Mouse (Mus musculus) intestine, postnatal 0 days (tissue): Measurements from ENCODE around the gene Ltb. TPM values are rescaled to one million over a fixed set of nuclear protein-coding genes. Genes with fewer than 3 reads are reported as not detected.
A peak's percentile ranks its signal among the peaks of the same experiment; 100 is the strongest.

Source experiments
- ATAC-seq: fragments of 200-750 bp; cut with Nextera tagmentation; 2 replicates; pipeline ENCODE4 v1.8.0; 2017; ENCODE audit warnings: mild to moderate bottlenecking, moderate TSS enrichment, moderate library complexity
- H3K27ac ChIP-seq: fragments of 300-500 bp; sonication (generic); 2 replicates; pipeline ENCODE4 v1.5.1; 2014; ENCODE audit warnings: mild to moderate bottlenecking, low read depth, low read length, moderate library complexity
- H3K27me3 ChIP-seq: fragments of 300-500 bp; sonication (generic); replicated peaks from 2 replicates; pipeline ENCODE4 v1.6.1; 2014; ENCODE audit warnings: low read length, mixed read lengths; ENCODE audit not compliant: control insufficient read depth, insufficient read depth
- H3K36me3 ChIP-seq: fragments of 300-500 bp; sonication (generic); 2 replicates; pipeline ENCODE4 v1.6.1; 2014; ENCODE audit warnings: mild to moderate bottlenecking, moderate library complexity; ENCODE audit not compliant: control insufficient read depth, insufficient read depth
- H3K4me1 ChIP-seq: fragments of 300-500 bp; sonication (generic); replicated peaks from 2 replicates; pipeline ENCODE4 v1.6.1; 2014; ENCODE audit warnings: antibody characterized with exemption, low read length, mixed read lengths; ENCODE audit not compliant: control insufficient read depth, insufficient read depth
- H3K4me2 ChIP-seq: fragments of 300-500 bp; sonication (generic); replicated peaks from 2 replicates; pipeline ENCODE4 v1.6.1; 2014; ENCODE audit warnings: low read depth, mild to moderate bottlenecking, moderate library complexity
- H3K4me3 ChIP-seq: fragments of 300-500 bp; sonication (generic); 2 replicates; pipeline ENCODE4 v1.5.1; 2014; ENCODE audit warnings: low read depth, low read length
- H3K9ac ChIP-seq: fragments of 300-500 bp; sonication (generic); 2 replicates; pipeline ENCODE4 v1.6.1; 2014; ENCODE audit warnings: mild to moderate bottlenecking, low read depth, low read length
- H3K9me3 ChIP-seq: fragments of 300-500 bp; sonication (generic); 2 replicates; pipeline ENCODE4 v1.6.1; 2016; ENCODE audit warnings: mixed run types; ENCODE audit not compliant: control insufficient read depth
- CTCF ChIP-seq: sonication (generic); IDR thresholded peaks from 2 replicates; pipeline ENCODE4 v1.5.1; 2016; ENCODE audit warnings: low read depth, mild to moderate bottlenecking, control low read depth, antibody characterized with exemption, moderate library complexity
- WGBS: fragments of 180-500 bp; shearing (Covaris S2); extraction: QIAGEN DNeasy Blood & Tissue Kit; methylation state at CpG from one replicate; pipeline ENCODE4 v1.1.7; 2014; 5-methylcytosine and 5-hydroxymethylcytosine counted together
- polyA plus RNA-seq: library from polyadenylated mRNA; unstranded; fragments of >200 nt; fragmentation: Nextera tagmentation; extraction: Ambion mirVana; gene quantifications from 2 replicates; pipeline ENCODE4 v1.2.1, GENCODE M21; 2015

The Ltb gene
- polyA plus RNA-seq, 1 experiment from 2014 or later: 1.7 TPM

DNA sequence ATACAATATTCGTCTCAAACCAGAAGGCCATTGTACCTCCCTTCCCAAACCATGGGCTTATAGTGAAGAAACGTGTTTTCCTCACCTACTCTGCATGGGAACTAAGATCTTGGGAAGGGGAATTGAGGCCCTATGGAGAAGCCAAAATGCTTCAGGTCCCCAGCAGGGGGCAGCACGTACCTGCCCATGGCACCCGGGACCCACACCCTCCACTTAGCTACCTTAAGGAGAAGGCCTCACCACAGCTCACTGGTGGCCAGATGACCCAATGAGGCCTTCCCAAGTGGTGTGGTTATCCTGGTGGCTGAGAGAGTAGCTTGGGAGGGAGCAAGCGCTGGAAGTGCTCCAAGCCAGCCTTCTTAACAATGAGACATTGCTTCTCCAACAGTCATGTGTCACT is 15.7 kb upstream of the Ltb start:
- no peaks in the 10 kb centered on the region for H3K36me3 ChIP-seq
- WGBS: 12% methylated on average over 5 of the region's 5 CpGs
- no peaks in the 10 kb centered on the region for H3K27me3 ChIP-seq
- TF ChIP-seq CTCF: peak; percentile 96
- no peak overlapping the region for H3K4me2 ChIP-seq
- H3K9ac ChIP-seq: no peak overlapping the region
- peak; percentile 48; the same call in 1 of the 2 replicates for ATAC-seq
- no peaks in the 10 kb centered on the region for H3K9me3 ChIP-seq
- H3K4me1 ChIP-seq: no peaks in the 10 kb centered on the region
- no peak overlapping the region for H3K4me3 ChIP-seq
- no peak overlapping the region for H3K27ac ChIP-seq

- H3K27ac ChIP-seq: no peak overlapping the region
- ATAC-seq: no peak
- no peak overlapping the region for H3K9ac ChIP-seq
- H3K4me3 ChIP-seq: no peak overlapping the region
- no peaks in the 10 kb centered on the region for H3K4me1 ChIP-seq
- no peaks in the 10 kb centered on the region for H3K9me3 ChIP-seq
- TF ChIP-seq CTCF: no peak
- H3K36me3 ChIP-seq: no peaks in the 10 kb centered on the region
- 86% methylated on average over 5 of the region's 5 CpGs for WGBS
- H3K27me3 ChIP-seq: no peaks in the 10 kb centered on the region
- no peak overlapping the region for H3K4me2 ChIP-seq
These were observed 14.1 kb upstream of the Ltb start for GRCm38 (mm10) chr17:35180093-35180492.

DNA sequence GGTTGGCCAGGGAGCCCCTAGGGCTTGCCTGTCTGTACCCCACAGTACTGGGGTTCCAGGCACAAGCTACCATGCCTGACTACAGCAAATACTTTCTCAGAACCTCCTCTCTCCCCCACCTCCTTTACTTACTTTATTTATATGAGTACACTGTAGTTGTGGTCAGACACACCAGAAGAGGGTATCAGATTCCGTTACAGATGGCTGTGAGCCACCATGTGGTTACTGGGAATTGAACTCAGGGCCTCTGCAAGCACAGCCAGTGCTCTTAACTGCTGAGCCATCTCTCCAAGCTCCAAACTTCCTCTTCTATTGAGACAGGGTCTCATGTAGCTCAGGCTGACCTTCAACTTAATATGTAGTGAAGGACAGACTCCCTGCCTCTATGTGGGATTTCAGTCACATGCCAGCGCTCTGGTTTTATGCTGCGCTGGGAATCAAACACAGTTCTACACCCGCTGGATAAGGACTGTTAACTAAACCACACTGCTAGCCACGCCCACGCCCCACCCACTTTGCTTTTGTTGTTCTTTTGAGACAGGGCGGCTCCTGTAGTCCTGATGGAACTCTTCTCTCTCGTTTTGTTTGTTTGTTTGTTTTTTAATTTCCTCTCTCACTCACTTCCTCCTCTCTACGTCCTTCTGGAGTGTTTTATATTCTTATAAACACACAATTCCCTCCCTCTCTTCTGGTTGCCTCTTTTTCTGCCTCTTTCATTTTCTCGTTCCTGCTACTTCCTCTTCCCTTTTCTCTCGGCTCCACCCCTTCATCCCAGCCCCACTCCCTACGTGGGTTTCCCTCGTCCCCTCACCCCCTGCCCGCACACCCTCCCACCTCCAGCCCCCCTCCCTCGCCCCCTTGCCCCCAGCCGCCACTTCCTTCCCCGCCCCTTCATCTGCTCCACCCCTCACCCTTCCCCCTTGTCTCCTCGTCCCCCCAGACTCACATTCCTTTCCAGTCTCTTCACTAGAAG is 8.3 kb upstream of the Ltb start:
- H3K4me3 ChIP-seq: peak overlapping the region; percentile 49
- peak overlapping the region; percentile 63 for H3K4me2 ChIP-seq
- H3K4me1 ChIP-seq: no peaks in the 10 kb centered on the region
- no peaks in the 10 kb centered on the region for H3K9me3 ChIP-seq
- H3K27me3 ChIP-seq: no peaks in the 10 kb centered on the region
- WGBS: 2% methylated on average over 18 of the region's 18 CpGs
- TF ChIP-seq CTCF: no peak
- peak overlapping the region; percentile 41; the same call in 1 of the 2 replicates for H3K27ac ChIP-seq
- no peaks in the 10 kb centered on the region for H3K36me3 ChIP-seq
- H3K9ac ChIP-seq: 0 out of 2 replicates have a peak overlapping the region, but pooled peaks have one; percentile 43
- peak; percentile 55; the same call in 1 of the 2 replicates for ATAC-seq

- Histone ChIP-seq H3K27ac (0 out of 2 replicates have a peak overlapping the region, but pooled peaks have one; percentile 41), H3K9me3 (no peaks in the 10 kb centered on the region), H3K9ac (no peak overlapping the region), H3K4me1 (no peaks in the 10 kb centered on the region), H3K36me3 (no peaks in the 10 kb centered on the region), H3K4me3 (peak overlapping the region; percentile 49), H3K27me3 (no peaks in the 10 kb centered on the region), H3K4me2 (peak overlapping the region; percentile 63)
- TF ChIP-seq CTCF: no peak
- 3% methylated on average over 4 of the region's 4 CpGs for WGBS
- ATAC-seq: peak; percentile 20; the same call in 1 of the 2 replicates
These were observed 7.6 kb upstream of the Ltb start for GRCm38 (mm10) chr17:35186681-35187080.

DNA sequence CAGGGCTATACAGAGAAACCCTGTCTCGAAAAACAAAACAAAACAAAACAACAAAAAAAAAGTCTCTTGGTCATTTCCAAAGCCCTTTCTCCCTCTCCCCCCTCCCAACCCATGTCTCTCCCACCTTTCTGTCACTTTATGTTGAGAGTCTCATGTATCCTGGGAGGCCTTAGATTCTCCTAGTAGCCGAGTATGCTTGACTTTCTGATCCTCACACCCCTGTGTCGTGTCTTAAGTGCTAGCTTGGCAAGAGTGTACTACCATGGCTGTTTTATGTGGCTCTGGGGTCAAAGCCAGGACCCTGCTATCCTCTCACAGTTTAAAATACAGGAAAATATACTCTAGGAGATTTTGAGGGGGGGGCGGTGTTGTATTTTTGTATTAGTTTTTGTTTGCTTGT is 6.9 kb upstream of the Ltb start:
- no peak overlapping the region for H3K9ac ChIP-seq
- no peaks in the 10 kb centered on the region for H3K27me3 ChIP-seq
- WGBS: 69% methylated on average over 4 of the region's 4 CpGs
- no peaks in the 10 kb centered on the region for H3K36me3 ChIP-seq
- no peak for TF ChIP-seq CTCF
- no peak overlapping the region for H3K4me3 ChIP-seq
- H3K4me1 ChIP-seq: no peaks in the 10 kb centered on the region
- no peak overlapping the region for H3K27ac ChIP-seq
- no peak for ATAC-seq
- H3K9me3 ChIP-seq: no peaks in the 10 kb centered on the region
- H3K4me2 ChIP-seq: no peak overlapping the region

DNA sequence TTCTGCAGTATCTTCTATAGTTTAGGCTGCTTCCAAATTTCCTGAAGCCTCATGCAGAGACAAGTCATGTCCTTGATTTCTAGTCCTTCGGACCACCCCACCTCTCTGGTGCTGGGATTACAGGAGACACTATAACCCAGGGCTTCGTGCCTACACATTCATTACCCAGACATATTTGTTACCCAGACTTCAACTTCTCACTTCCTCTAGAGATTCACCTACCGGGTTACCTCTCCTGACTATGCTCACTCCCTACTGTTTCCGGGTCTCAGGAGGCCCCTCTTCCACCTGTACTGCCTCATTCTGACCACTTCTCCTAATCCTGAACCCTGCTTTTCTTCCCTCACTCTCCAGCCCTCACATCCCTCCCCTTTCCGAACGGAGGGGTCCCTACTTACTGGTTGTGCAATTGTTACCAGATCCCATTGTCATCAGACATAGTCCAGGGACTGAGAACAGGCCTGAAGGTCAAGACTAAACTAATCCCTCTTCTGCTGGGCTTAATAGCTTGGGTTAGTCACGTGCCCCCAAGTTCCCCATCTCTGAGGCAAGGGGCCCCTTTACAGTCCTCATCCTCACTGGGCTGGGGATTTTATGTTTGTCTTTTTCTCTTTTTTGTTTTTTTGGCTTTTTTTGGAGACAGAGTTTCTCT is 6.2 kb upstream of the Ltb start, which contains the start of gene Lst1:
TSS of gene Lst1 (minus strand) at position 481 of the 652 bp plus-strand sequence.
- H3K9me3 ChIP-seq: no peaks in the 10 kb centered on the region
- no peak for ATAC-seq
- H3K4me2 ChIP-seq: no peak within 1 kb of the TSS
- no peaks in the 10 kb centered on the region for H3K4me1 ChIP-seq
- H3K27ac ChIP-seq: no peak within 1 kb of the TSS
- no peak within 1 kb of the TSS for H3K9ac ChIP-seq
- 60% methylated on average over 7 of the region's 7 CpGs for WGBS
- H3K36me3 ChIP-seq: no peaks in the 10 kb centered on the region
- no peaks in the 10 kb centered on the region for H3K27me3 ChIP-seq
- no peak for TF ChIP-seq CTCF
- no peak within 1 kb of the TSS for H3K4me3 ChIP-seq
